Mouse (Mus musculus): ENCODE results near the gene Stk19. TPM values are rescaled to one million over a fixed set of nuclear protein-coding genes. Genes with fewer than 3 reads are reported as not detected.
"Not testable (repeated sequence)": the region's sequence is repeated elsewhere in the genome, so short reads cannot be mapped to it uniquely, and the experiment has no call there.

Stk19 gene
- polyA plus RNA-seq, 1 experiment = 41.3 TPM

GRCm38 (mm10) chr17:34811275-34811674 is 25.5 kb downstream of the Stk19 start:
- H3K4me1 ChIP-seq (ENCODE audit: control insufficient read depth, insufficient read depth, low read length) = peaks cover 4% of the 10 kb centered on the region
- no peak for TF ChIP-seq POLR2A (IDR thresholded peaks at IDR 0.05; ENCODE audit: control insufficient read depth, low read depth, low read length)
- TF ChIP-seq CTCF (IDR thresholded peaks at IDR 0.05; ENCODE audit: control insufficient read depth, insufficient read depth, insufficient replicate concordance, low read depth, low read length) = no peak
- no peaks in the 10 kb centered on the region for H3K36me3 ChIP-seq (ENCODE audit: control insufficient read depth, insufficient read depth, low read length)
- no peak overlapping the region for H3K27ac ChIP-seq (ENCODE audit: control insufficient read depth, insufficient read depth, low read depth, low read length)
- no peak overlapping the region for H3K4me3 ChIP-seq (ENCODE audit: control insufficient read depth, low read depth, low read length)
- no peaks in the 10 kb centered on the region for H3K27me3 ChIP-seq (ENCODE audit: control insufficient read depth, insufficient read depth, low read length)

- not testable (repeated sequence) for H3K4me3 ChIP-seq (ENCODE audit: control insufficient read depth, low read depth, low read length); H3K27ac ChIP-seq (ENCODE audit: control insufficient read depth, insufficient read depth, low read depth, low read length); H3K36me3 ChIP-seq (ENCODE audit: control insufficient read depth, insufficient read depth, low read length); H3K27me3 ChIP-seq (ENCODE audit: control insufficient read depth, insufficient read depth, low read length); H3K4me1 ChIP-seq (ENCODE audit: control insufficient read depth, insufficient read depth, low read length)
Observed at GRCm38 (mm10) chr17:34810811-34811210, 25.9 kb downstream of the Stk19 start.

- H3K27ac ChIP-seq (ENCODE audit: control insufficient read depth, insufficient read depth, low read depth, low read length); H3K4me1 ChIP-seq (ENCODE audit: control insufficient read depth, insufficient read depth, low read length); H3K27me3 ChIP-seq (ENCODE audit: control insufficient read depth, insufficient read depth, low read length); H3K4me3 ChIP-seq (ENCODE audit: control insufficient read depth, low read depth, low read length); H3K36me3 ChIP-seq (ENCODE audit: control insufficient read depth, insufficient read depth, low read length): not testable (repeated sequence)
Observed at GRCm38 (mm10) chr17:34810411-34810810, 26.3 kb downstream of the Stk19 start.

GRCm38 (mm10) chr17:34808599-34809205 is 28.0 kb downstream of the Stk19 start:
- H3K36me3 ChIP-seq (ENCODE audit: control insufficient read depth, insufficient read depth, low read length) = no peaks in the 10 kb centered on the region
- no peak overlapping the region for H3K4me3 ChIP-seq (ENCODE audit: control insufficient read depth, low read depth, low read length)
- TF ChIP-seq POLR2A (IDR thresholded peaks at IDR 0.05; ENCODE audit: control insufficient read depth, low read depth, low read length) (no peak), CTCF (IDR thresholded peaks at IDR 0.05; ENCODE audit: control insufficient read depth, insufficient read depth, insufficient replicate concordance, low read depth, low read length) (no peak)
- no peaks in the 10 kb centered on the region; the same call in 1 of the 2 replicates for H3K4me1 ChIP-seq (ENCODE audit: control insufficient read depth, insufficient read depth, low read length)
- H3K27ac ChIP-seq (ENCODE audit: control insufficient read depth, insufficient read depth, low read depth, low read length) = no peak overlapping the region
- no peaks in the 10 kb centered on the region for H3K27me3 ChIP-seq (ENCODE audit: control insufficient read depth, insufficient read depth, low read length)

DNA sequence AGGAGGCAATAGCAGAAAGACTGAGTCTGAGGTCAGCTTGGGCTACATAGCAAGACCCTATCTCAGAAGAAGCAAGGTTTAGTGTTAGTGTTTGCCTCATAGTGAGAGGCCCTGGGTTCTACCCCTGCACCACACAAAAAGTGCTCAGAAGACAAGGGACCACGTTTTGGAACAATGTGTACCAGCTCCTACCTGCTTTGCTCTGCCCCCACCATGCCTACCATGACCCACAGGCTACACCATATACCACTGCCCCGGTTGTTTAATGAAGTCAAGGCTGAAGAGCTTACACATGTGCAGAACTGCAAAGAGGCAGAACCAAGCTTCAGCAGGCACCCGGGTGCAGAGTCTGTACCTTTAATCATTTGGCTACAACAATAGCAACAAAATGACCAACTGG is 29.6 kb downstream of the Stk19 start:
- H3K27me3 ChIP-seq (ENCODE audit: control insufficient read depth, insufficient read depth, low read length) = no peaks in the 10 kb centered on the region
- TF ChIP-seq CTCF (IDR thresholded peaks at IDR 0.05; ENCODE audit: control insufficient read depth, insufficient read depth, insufficient replicate concordance, low read depth, low read length) = no peak
- no peak for TF ChIP-seq POLR2A (IDR thresholded peaks at IDR 0.05; ENCODE audit: control insufficient read depth, low read depth, low read length)
- no peaks in the 10 kb centered on the region for H3K36me3 ChIP-seq (ENCODE audit: control insufficient read depth, insufficient read depth, low read length)
- no peaks in the 10 kb centered on the region for H3K4me1 ChIP-seq (ENCODE audit: control insufficient read depth, insufficient read depth, low read length)
- no peak overlapping the region for H3K27ac ChIP-seq (ENCODE audit: control insufficient read depth, insufficient read depth, low read depth, low read length)
- H3K4me3 ChIP-seq (ENCODE audit: control insufficient read depth, low read depth, low read length) = no peak overlapping the region

DNA sequence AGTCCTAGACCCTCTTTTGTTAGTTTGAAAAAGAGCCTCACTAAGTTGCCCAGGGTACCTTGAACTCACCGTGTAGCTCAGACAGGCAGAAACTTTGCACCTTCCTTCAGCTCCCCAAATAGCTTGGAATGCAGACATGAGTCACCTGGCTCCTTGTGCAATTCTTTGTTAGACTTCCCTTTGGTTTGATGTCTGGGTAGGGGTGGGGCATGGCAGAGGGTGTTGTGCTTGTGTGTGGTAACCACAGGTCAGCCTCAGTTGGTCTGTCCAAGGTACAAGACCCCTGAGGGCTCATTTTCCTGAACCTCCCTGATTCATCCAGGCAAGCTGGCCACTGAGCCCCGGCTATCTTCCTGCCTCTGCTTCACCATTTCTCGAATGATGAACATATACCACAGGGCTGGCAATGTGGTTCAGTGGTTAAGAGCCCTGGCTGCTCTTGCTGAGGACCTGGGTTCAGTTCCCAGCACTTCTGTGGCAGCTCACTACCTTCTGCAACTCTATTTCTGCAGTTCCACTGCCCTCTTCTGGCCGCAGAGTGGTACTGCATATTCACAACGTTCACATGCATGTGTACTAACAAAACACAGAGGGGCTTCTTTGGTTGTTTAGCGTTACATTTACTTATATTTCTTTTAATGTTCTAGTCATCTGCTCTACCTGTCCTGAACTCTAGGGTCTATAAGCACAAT is 31.7 kb downstream of the Stk19 start:
- no peak for TF ChIP-seq POLR2A (IDR thresholded peaks at IDR 0.05; ENCODE audit: control insufficient read depth, low read depth, low read length)
- TF ChIP-seq CTCF (IDR thresholded peaks at IDR 0.05; ENCODE audit: control insufficient read depth, insufficient read depth, insufficient replicate concordance, low read depth, low read length) = peak; percentile 54; the same call in 1 of the 2 replicates
- Histone ChIP-seq H3K36me3 (ENCODE audit: control insufficient read depth, insufficient read depth, low read length) (no peaks in the 10 kb centered on the region), H3K27ac (ENCODE audit: control insufficient read depth, insufficient read depth, low read depth, low read length) (no peak overlapping the region), H3K27me3 (ENCODE audit: control insufficient read depth, insufficient read depth, low read length) (no peaks in the 10 kb centered on the region), H3K4me1 (ENCODE audit: control insufficient read depth, insufficient read depth, low read length) (no peaks in the 10 kb centered on the region), H3K4me3 (ENCODE audit: control insufficient read depth, low read depth, low read length) (no peak overlapping the region)

DNA sequence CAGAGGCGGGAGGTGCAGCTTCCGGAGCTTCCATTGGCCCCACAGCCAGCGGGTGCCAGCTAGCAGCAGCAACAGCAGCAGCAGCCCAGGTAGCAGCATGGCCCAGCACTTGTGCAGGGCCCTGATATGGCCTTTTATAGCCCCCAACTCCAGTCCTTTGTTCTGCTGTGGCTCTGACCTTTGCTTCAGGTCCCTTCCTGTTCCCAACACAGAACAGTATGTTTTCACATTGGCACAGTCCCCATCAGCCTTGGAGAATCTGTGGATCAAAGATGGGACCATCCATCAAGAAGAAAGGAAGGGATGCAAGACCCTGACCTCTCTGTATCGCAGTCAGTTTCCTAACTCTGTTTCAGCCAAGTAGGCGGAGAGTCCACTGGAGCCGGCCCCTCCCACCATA is 32.4 kb downstream of the Stk19 start, which contains the start of gene Cyp21a1:
Cyp21a1 (minus strand) TSS at position 261 of the 400 bp plus-strand sequence.
- H3K27me3 ChIP-seq (ENCODE audit: control insufficient read depth, insufficient read depth, low read length); H3K27ac ChIP-seq (ENCODE audit: control insufficient read depth, insufficient read depth, low read depth, low read length); H3K4me3 ChIP-seq (ENCODE audit: control insufficient read depth, low read depth, low read length); H3K4me1 ChIP-seq (ENCODE audit: control insufficient read depth, insufficient read depth, low read length); H3K36me3 ChIP-seq (ENCODE audit: control insufficient read depth, insufficient read depth, low read length): not testable (repeated sequence)

DNA sequence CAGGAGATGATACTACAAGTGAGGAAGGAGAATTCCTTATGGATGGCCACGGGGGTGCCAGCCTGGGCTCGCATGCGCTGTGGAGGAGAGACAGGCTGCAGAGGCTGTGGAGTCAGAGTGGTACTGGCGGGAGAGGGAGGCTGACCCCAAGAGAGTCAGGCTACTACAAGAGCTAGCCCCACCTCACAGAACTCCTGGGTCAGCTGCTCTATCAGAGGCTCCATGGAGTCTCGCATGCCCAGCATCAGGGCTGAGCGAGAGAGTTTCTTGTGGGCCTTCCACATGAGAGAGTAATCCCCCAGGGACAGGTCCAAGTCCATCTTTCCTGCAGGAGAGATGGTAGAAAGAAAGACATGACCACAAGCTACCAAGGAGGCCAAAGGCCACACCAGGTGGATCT is 33.4 kb downstream of the Stk19 start:
- not testable (repeated sequence) for H3K4me3 ChIP-seq (ENCODE audit: control insufficient read depth, low read depth, low read length); H3K36me3 ChIP-seq (ENCODE audit: control insufficient read depth, insufficient read depth, low read length); H3K27ac ChIP-seq (ENCODE audit: control insufficient read depth, insufficient read depth, low read depth, low read length); H3K4me1 ChIP-seq (ENCODE audit: control insufficient read depth, insufficient read depth, low read length); H3K27me3 ChIP-seq (ENCODE audit: control insufficient read depth, insufficient read depth, low read length)

DNA sequence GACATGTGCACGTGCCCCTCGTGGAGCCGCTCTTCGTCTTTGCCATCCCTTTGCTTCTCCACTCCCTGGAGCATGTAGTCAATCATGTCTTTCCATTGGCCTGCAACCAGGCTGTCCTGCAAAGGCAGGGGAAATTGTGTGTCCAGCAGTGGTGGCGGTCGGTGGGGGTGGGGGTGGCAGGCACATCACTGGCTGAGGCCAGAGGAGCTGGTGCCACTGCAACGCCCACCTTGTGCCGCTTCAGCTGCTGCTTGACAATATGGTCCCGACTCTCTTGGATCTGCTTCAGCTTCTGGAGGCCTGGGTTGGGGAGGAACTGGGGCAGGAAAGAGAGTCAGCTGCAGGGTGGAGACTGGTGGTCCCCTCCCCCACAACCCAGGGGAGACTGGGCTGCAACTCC is 34.0 kb downstream of the Stk19 start:
- H3K27me3 ChIP-seq (ENCODE audit: control insufficient read depth, insufficient read depth, low read length); H3K27ac ChIP-seq (ENCODE audit: control insufficient read depth, insufficient read depth, low read depth, low read length): not testable (repeated sequence)

GRCm38 (mm10) chr17:34800781-34801305 is 35.9 kb downstream of the Stk19 start:
- not testable (repeated sequence) for H3K27me3 ChIP-seq (ENCODE audit: control insufficient read depth, insufficient read depth, low read length); H3K4me3 ChIP-seq (ENCODE audit: control insufficient read depth, low read depth, low read length); H3K27ac ChIP-seq (ENCODE audit: control insufficient read depth, insufficient read depth, low read depth, low read length); H3K36me3 ChIP-seq (ENCODE audit: control insufficient read depth, insufficient read depth, low read length); H3K4me1 ChIP-seq (ENCODE audit: control insufficient read depth, insufficient read depth, low read length)

More for the DNA sequence above, 34.0 kb downstream of the Stk19 start:
- not testable (repeated sequence) for H3K4me3 ChIP-seq (ENCODE audit: control insufficient read depth, low read depth, low read length); H3K36me3 ChIP-seq (ENCODE audit: control insufficient read depth, insufficient read depth, low read length); H3K4me1 ChIP-seq (ENCODE audit: control insufficient read depth, insufficient read depth, low read length)
